Mouse (Mus musculus) ovary, adult 18-20 months (tissue): ENCODE measurements around the gene Col8a2.

Experiments used
- DNase-seq: peaks from one replicate; pipeline ENCODE4 v3.0.0; 2022; ENCODE audit warnings: low spot score, mixed read lengths

Gene Col8a2

DNA sequence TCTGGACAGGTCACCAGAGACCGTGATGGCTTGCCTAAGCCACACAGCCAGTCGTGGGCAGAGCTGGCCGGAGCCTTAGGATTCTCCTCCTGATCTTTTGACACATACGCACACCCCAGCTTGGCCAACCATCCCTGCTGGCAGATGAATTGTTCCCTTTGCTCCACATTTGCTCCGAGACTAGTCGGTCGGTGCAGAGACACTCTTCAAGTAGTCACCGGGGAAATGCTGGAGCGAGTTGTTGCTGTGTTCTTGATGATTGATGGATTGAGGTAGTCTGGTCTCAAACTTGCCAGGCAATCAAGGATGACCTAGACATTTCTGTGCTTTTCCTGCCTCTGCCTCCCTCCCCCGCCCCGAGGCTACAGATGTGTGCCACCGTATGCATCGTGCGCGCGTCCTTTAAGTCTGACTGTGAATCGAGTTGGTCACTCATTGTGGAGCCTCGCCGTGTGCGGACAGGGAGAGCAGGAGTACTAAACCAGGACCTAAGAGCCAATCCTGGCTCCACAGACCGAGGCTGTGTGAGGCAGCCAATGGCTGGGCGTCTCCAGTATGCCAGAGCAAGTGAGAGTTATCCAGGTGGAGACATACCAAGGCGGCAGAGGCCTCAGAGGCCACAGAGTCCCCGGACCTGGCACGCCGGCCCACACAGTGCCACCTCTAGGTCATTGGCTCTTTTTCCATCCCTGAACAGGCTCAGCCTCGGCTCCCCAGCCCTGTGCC is 15.2 kb downstream of the Col8a2 start:
- DNase-seq = no peak

DNA sequence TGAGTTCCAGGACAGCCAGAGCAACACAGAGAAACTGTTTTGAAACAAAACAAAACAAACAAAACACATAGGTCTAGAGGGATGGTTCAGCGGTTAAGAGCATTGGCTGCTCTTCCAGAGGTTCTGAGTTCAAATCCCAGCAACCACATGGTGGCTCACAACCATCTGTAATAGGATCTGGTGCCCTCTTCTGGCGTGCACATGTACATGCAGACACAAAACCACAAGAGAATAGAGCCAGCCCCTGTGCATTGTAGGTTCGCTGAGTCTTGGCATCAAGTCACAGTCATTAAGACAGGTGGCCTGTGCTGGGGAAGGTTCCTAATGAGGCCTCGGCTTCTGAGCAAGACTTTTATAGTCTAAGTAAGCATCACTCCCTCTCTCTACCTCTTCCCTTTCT is 17.3 kb downstream of the Col8a2 start:
- no peak for DNase-seq

DNA sequence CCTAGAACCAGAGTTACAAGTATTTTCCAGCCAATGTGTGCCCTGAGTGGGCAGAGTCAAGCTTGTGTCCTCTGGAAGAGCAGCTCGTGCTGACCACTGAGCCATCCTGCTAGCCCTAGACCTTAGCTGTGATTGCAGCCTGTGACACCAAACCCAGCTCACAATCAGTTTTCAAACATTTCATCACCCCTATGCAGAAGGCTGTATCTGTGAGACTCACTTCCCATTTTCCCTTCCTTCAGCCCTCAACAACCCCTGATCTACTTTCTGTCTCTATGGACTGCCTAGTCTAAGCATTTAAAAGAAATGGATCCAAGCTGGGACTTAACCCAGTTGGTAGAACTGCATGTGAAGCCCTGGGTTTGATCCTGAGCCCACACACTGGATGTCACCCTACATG is 18.8 kb downstream of the Col8a2 start:
- DNase-seq = no peak

DNA sequence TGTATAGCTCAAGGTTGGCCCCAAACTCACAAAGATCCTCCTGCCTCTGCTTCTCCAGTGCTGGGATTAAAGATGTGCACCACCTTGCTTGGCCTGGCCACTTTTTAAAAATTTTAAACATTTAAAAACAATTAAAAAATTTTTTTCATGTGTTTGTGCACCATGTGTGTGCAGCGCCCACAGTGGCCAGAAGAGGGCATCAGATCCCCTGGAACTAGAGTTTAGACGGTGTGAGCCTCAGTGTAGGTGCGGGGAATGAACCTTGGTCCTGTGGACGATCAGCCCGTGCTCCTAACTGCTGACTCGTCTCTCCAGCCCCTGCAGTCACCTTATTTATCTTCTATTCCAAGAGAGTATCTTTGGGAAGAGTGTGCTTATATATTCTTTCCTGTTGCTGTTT is 19.5 kb downstream of the Col8a2 start:
- DNase-seq = no peak

DNA sequence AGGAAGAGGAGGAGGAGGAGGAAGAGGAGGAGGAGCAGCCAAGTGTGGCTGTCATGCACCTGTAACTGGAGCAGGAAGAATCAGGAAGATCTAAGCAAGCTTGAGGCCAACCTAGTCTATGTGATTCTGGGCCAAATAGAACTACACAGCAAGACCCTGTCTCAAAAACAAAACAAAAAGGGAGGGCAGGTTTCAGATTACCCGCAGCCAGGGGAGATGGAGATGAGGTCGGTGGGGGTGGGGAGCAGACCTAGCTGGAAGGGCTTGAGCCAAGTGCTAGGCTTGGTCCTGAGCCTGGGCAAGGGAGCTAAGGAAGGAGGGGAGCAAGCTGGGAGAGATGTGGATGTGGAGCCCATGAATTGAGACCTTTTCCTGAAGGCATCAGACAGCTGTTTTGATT is 20.2 kb downstream of the Col8a2 start:
- no peak for DNase-seq

DNA sequence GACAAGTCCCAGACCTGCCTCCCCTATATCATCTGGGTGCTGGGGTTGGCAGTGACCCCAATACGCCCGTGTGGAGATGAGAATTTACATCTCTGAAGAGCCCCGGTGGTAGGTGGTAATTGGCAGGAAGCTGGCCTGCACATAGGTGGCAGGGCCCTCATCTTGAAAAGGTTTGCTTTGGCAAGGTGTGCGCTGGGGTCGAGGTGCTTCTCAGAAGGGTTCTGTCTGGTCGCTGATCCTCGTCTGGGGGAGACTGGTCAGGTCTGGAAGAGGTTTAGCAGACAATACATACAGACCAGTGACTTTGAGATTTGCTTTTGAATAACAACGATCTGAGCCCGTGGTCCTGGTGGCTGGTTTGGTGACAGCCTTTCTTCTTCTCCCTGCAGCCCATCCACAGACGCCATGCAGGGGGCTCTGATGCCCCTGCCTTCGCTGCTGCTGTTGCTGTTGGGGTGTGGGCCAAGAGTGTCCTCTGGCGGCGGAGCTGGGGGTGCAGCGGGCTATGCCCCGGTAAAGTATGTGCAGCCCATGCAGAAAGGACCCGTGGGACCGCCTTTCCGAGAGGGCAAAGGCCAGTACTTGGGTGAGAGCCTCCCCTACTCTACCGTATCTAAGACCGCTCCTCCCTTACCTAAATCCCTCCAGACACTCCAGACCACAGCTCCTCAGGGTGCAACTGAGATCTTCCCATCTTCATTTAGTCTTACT is 22.8 kb downstream of the Col8a2 start:
- DNase-seq = no peak

DNA sequence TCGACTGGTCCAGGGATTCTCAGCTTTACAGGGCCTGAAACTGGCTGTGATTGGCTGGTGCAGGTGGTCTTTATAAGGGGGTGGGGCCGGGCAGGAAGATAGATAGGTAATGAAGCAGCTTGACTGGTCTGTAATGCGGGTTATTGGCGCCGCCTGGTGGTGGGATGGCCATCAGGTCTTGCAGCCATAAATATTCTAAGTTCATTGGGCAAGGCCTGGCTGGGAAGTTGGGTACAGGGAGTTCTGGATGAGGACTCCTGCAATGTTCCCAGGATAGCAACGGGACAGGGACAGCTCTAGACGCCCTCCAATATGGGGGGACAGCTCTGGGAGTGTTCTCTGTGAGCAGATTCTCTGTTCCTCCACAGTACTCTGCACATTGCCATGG is 23.3 kb downstream of the Col8a2 start:
- peak; percentile 54 for DNase-seq

DNA sequence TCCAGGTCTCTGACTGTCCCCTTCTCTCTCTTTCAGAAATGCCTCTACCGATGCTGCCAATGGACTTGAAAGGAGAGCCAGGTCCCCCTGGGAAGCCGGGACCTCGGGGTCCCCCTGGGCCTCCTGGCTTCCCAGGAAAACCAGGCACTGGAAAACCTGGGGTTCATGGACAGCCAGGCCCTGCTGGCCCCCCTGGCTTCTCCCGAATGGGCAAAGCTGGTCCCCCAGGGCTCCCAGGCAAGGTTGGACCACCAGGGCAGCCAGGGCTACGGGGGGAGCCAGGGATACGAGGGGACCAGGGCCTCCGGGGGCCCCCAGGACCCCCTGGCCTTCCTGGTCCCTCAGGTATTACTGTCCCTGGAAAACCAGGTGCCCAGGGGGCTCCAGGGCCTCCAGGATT is 23.8 kb downstream of the Col8a2 start:
- DNase-seq = no peak

DNA sequence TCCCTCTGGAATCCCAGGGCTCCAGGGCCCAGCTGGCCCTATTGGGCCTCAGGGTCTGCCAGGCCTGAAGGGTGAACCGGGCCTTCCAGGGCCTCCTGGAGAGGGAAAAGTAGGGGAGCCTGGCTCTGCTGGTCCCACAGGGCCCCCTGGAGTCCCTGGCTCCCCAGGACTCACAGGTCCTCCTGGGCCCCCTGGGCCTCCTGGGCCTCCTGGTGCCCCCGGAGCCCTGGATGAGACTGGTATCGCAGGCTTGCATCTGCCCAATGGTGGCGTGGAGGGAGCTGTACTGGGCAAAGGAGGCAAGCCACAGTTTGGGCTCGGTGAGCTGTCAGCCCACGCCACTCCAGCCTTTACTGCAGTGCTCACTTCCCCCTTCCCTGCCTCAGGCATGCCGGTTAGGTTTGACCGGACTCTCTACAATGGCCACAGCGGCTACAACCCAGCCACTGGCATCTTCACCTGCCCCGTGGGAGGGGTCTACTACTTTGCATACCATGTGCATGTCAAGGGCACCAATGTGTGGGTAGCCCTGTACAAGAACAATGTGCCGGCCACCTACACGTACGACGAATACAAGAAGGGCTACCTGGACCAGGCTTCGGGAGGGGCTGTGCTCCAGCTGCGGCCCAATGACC is 25.1 kb downstream of the Col8a2 start:
- no peak for DNase-seq

DNA sequence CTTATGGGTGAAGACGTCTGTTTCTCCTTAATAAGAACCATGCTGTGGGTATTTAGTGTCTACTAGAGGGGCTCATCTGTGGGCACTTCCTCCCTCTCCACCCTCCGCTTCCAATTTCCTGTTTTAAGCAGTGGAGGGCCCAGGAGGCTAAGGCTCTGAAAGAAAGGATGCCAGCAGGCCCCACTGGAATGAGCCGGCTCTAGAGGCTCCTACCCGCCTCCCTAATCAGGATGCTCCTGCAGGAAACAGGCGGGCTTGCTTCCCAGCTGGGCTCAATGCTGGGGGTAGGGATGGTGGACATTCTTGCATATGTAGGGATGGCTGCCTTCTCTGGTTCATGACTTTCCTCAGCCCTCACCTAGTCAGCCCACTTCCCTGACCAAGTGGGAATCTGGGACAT is 26.6 kb downstream of the Col8a2 start:
- no peak for DNase-seq

DNA sequence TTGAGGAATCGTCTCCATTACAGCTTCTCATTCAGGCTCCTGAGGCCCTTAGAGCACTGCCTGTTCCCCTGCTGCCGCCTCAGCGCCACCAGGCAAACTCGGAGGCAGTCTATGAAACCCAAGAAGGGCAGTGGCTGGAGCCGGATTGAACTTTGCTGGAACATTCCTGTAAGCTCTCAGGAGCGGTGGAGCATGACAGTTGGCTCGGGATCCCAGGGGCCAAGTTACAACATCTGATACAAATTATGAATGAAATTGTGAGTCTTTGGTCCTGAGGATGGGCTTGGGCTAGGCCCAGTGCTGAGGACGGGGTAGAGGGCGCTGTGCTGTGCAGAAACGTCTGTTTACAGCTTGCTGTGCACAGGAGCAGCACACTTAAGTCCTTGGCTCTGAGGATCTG is 27.8 kb downstream of the Col8a2 start:
- DNase-seq = no peak

DNA sequence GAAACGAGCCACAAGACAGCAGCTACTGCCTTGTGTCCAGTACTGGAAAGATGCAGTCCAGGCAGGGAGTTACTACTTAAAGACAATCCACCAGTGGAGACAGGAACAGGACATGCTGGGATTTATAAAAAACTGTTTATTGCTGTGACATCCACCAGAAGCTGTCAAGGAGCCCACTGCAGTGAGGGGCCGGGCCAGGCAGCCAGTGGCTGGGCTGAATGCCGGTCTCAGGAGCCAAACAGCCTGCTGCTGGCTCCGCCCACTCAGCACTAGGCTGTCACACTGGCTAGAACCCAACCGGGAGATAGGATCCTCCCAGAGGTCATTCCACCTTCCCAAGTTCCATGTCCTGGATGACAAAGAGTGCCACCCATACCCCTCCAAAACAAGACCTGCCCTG is 29.3 kb downstream of the Col8a2 start:
- no peak for DNase-seq

DNA sequence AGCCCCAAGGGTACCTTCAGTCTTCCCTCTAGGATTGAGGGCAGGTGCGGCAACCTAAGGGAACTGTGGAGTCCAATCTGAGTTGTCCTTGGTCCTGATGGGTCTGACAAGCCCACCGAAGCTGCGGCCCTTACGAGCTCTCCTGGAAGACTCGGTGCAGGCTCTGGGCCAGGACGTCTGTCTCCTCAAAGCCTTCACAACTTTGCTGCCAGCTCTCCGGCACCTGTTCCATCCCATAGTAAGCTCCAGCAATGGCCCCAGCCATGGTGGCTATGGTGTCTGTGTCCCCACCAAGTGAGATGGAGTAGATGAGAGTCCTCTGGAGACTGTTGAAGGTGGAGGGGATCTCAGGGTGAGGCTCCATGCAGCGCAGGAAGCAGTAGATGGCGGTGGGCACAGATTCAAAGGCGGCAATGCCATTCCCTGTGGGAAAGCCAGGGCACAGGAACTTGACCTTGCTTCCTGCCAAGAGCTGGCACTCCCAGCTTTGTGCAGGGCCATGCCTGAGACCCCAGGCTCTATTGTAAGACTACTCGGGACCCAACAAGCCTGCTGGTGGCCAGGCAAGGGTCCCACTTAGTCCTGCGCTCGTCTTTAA is 29.9 kb downstream of the Col8a2 start:
- DNase-seq = no peak

DNA sequence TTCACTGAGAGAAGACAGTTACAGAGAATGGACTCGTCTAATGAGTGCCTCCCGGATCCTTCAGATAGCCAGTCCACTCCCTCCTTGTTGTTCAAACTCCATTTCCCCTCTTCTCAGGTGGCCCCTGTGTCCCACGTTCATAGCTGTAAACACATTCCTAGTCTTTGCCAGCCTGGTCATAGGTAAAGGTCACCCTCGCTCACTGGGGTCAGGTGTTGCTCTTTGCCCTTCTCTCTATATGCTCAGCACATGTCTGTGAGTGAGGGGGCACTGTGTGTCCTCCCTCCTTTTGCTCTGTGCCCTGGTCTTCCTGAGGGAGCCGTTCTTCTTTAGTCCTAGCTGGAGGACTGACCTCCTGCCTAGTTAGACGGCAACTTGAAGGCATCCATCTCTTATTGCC is 33.2 kb downstream of the Col8a2 start:
- no peak for DNase-seq

DNA sequence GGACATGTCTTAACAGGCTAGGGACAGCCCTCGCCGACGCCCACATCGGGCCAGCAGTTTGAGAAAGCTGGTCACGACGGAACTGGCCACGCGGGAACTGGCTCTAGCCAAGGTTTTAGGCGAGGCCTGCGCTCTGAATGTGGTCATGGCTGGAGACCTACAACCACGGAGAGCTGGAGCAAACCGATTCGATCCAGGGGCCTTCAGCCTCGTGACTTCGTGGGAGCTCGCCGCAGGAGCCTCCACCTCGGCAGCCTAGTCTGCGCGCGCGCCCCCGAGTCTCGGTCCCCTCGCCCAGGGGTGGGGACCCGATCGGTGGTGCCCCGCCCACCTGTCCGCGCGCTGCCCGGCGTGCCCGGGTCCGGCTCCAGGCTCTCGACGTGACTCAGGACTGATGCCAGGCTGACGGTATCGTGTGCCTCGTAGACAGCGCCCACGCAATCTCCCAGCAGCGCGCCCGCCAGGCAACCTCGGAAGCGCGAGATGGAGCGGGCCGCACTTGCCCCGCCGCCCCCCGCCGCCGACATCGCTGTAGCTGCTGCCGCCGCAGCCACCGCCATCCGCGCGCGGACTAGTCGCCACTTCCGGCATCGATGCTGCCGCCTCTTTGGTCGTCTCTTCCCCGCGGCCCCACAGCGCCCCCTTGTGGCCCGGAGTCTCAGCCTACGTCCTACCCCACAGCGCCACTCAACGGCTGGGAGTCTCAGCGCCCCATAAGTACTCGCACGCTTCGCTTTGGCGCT is 34.7 kb downstream of the Col8a2 start, which contains the start of gene Adprhl2:
Gene Adprhl2 (minus strand): TSS at position 593 of the 743 bp plus-strand sequence.
- DNase-seq = peak; percentile 90

DNA sequence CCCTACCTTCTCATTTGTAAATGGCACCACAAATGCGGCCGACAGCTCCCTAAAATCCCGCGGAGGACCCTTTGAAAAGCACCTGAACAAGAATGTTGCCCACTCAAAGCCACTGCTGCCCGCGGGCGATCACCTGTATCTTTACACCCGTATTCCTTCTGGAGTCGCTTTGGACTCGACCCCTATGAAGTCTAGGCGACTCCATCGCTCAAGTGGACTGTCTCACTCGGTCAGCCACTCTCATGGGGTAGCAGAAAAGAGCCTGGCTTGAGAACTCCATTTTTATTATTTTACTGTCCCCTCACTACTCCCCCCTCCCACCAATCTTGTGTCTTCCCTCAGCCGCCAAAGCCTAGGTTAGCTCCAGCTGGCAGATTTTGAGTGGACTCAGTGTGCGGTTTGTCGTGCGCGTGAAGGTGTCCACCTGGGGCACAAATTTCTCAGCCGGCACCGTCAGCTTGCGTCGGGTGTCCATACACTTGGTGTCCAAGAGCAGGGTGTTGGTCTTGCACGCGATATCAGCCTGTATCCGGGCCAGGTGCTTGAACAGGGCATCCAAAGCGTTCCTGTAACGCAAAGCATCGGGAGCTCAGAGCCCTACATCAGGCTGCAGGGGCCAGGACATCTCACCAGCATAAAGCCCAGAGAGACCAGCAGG is 35.4 kb downstream of the Col8a2 start:
- no peak for DNase-seq

DNA sequence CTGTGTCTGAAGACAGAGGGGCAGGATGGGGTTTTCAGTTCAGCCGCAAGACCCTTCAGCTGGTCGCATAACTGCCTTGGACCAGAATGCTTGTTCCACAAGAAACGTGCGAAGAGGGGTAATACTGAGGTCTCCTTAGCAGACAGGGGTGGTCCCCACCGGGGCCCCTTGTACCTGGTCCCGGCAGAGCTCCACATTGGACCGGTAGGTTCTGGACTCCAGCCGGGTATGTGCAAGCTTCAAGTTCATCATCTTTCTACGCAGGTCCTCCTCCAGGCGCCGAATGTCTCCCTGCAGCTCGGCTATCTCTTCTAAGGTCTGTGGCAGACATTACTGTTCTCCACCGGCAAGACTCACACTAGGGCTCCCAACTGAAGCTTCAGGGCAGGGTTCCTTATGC is 36.1 kb downstream of the Col8a2 start:
- DNase-seq = no peak

DNA sequence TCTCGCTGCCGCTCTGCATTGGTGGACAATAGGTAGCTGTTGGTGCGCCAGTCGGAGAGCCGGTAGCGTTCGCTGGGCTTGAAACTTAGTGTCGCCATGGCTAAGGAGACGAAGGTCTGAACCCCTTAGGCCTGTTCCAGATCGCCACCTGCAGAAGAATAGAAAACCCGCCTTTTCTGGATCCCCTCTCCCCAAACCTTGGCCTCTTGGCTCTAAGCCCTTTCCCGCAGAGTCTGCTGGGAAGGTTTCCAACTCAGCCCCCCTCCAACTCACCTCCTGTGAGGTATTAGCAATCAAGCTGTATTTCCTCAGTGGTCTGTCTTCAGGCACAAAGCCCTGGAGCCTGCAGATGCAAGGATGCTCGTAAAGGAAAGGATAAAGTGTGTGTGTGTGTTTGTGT is 38.3 kb downstream of the Col8a2 start:
- DNase-seq = no peak

DNA sequence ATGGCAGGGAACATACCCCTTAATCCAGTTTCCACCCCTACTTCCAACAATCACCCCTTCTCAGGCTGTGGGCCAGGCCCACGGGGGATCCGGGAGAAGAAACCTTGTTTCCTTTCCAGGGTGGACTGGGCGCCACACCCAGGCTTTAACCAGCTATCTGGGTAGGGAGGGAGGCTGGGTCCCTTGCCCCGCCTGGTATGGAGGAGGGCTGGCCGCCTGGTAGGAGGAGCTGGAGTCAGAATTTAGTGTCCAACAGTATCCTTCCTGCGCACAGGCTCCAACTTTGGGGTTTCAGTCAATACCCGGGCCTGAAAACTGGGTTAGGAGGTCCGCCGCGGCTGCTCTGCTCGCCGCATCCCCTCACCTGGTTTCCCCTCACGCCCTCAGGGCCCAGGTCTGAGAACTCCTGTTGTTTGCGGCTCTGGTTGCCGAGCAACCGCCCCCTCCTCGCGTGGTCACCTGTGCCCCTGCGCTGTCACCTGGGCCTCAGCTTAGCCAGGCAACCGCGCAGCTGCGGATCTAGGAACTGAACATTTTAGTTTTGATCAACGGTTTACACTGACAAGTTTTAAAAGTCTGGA is 38.8 kb downstream of the Col8a2 start, which contains the start of gene Tekt2:
Gene Tekt2 (minus strand): TSS at position 408 of the 581 bp plus-strand sequence.
- DNase-seq = no peak

DNA sequence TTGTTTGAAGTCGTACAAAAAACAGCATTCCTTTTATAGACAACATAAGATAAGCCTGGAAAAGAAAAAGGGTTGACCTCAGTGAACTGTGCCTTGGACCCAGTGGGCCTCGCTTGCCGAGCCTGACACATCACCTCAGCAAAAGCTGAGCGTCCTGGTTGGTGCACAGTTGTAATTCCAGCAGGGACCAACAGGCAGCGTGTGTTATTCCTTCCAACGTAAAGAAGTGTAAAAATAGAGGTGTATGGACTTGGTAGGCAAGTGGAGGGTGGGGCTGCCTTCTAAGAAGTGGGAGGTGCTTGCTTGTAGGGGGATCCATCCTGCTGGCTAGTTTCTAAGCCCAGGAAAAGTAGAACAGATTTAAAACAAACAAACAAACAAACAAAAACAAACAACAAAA is 39.4 kb downstream of the Col8a2 start:
- DNase-seq = no peak

DNA sequence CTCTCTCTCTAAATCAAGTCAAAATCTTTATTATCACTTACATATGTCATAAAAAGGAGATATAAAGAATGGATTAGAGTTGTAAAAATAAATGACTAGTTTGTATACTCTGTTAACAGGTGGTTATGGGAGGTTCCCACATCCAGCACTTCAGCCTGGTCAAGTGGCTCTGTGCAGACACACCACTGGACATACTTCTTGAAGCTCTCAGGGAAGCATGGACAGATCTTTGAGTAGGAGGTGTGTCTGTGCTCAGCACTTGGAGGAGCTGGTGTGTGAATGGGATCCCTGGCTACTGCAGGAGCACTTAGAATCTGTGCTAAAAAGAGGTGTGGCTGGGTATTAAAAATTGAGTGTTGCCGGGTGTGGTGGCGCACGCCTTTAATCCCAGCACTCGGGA is 43.7 kb downstream of the Col8a2 start:
- no peak for DNase-seq
